Mouse (Mus musculus): ENCODE measurements at regions not wholly inside any gene's neighbourhood (a gene's known extent, or its start where the extent isn't known, plus 50 kb on each side); places are given as distances from the start of the nearest gene placed in this dataset.

DNA sequence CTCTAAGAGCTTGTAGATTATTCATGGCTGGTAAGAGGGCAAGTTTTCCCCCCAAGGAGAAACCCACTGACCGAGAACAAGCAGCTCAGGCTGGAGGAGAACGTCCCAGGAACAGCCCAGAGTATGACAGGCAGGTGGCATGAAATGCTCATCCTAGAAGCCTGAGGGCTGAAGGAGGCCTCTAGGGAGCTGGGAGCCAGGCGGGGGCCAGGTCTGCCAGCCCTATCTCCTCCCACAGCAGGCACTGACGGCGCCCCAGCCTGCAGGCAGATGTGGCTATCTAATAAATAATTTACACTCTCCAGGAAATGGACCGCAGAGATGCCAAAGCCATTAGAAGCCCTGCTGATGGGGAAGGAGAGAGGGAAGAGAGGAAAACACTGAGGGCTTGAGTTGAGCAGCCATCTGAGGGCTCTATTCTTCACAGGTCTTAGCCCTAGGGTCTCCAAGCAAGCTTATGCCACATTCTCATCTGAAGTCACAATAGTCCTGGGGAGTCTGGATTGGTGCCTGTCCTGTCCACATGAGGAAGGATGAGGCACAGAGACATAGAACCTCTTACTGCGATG lies 176.1 kb downstream of the Mycn start:
- no peak for DNase-seq (ENCODE audit: low spot score)

DNA sequence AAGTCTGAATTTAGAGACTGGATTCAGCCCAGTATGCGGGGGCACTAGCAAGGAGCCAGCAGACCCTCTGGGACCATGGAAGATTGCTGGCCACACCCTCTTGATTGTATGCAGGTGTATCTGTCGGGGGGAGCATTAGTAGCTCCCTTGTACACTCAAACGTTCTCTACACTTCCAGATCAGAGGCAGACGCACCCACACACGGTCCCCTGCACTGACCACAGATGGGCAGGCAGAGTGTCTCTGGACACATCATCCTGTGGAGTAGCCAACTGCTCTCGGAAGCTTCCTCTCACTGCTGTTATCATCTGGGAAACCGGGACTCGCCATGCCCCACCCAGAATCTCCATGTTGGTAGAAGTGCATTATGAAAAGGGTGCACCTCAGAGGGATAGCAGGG lies 176.7 kb downstream of the Mycn start:
- no peak for DNase-seq (ENCODE audit: low spot score)

DNA sequence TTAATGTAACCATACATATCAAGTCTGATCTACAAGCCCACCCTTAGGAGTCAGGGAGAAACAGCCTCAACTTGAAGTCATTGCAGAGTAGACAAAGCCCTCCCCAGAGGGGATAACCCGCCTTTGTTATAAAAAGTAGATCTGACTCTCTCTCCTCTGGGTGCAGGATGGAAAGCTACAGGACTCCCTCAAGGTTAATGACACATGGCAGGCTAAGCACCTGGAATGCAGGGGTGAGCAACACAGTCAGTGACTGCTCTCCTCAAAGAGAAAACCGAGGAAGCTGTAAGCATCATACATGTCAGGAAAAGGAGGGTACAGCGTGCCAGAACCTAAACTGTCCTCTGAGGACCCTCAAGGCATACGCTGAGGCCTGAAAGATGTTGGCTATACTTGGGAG lies 177.1 kb downstream of the Mycn start:
- no peak for DNase-seq (ENCODE audit: low spot score)

DNA sequence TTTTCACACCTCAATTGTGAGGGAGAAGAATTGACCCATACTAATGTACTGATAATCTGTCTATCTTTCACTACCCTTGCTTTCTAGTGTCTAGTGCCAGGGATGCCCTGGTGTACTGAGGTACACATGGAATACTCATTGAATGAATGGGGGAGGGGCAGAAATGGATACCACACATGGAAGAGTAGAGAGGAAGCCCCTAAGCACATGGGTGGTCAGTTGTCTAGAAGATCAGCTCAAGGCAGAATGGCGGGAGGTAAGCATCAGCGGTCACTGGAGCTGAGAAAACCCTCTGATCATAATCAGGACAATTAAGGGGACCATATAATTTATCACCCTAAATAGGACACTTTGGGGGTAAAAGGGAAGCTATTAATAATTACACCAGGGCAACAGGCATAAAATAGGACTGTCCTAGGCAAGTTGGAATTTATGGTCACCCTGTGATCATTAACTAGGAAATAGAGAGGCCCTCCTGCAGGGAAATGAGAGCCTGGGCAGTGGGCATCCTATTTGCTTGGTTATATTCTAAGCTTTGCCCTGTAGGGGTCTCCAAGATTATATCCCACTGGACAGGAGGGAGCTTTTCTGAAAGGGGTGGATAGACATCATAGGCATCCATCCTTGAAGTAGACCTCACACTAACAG lies 185.3 kb downstream of the Mycn start:
- no peak for DNase-seq (ENCODE audit: low spot score)

DNA sequence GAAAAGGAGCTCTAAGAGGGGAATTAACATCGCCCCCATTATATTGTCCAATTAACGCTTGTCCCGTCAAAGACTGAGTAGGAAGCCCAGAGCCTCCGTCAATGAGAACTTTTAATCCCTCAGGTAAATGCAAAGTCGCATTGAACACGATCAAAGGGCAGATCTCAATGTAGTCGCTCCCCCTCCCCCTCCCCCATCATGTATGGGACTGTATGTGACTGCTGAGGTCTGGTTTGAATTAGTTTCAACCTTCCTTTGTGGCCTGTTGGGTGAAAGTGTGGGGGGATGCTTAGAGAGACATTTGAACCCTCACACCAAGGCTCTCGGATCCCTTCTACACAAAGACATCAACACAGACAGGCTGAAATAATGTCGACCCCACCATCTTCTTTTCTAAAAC lies 187.9 kb downstream of the Mycn start:
- no peak for DNase-seq (ENCODE audit: low spot score)

DNA sequence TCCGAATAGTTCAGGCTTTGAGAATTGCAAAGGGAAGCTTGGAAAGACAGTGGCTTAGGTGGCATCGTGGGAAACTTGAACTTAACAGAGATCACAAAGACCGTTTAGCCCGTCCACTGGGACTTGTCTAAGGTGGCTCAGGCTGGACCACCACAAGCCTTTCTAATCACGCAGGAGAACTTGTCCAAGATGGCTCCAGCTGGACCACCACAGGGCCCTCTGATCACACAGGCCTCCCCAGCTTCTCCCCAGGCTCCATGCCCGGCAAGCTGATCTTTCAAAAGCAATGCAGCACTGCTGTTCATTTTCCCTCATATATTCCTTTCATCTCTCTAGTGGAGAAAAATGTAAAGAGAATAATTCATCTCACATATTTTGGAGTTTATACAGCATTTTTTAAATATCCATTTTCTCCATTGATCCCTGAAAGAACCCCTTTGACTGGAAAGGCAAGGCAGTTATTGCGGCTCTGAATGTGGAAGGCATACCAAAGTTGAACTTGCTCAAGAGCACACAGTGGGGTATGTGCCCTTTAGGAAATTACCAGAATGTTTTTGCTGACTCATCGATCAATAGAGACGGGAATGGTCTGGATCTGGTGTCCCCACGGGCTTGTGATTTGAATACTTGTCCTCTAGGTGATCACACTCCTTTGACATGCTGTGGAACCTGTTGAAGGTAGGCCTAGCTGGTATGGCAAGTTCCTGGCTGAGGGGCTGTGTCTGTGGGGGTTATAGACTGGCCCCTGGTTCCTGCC lies 189.9 kb downstream of the Mycn start:
- no peak for DNase-seq (ENCODE audit: low spot score)

DNA sequence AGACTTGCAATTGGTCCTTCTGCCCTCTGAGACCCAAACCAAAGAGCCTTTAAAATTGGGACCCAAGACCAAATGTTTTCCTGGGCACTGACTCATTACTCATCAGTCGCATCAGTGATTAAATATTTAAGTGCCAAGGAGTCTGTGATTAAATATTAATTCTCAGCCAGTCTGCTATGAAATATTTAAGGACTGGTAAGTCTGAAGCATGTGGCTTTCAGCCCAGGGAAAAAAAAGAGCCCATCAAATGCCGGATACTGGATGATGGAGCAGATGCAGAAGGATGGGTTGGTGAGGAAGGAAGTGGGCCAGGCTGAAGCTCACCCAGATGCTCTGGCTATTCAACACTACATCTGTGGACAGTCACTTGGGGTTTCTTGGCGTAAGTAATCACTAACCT lies 192.0 kb downstream of the Mycn start:
- DNase-seq (ENCODE audit: low spot score): no peak

DNA sequence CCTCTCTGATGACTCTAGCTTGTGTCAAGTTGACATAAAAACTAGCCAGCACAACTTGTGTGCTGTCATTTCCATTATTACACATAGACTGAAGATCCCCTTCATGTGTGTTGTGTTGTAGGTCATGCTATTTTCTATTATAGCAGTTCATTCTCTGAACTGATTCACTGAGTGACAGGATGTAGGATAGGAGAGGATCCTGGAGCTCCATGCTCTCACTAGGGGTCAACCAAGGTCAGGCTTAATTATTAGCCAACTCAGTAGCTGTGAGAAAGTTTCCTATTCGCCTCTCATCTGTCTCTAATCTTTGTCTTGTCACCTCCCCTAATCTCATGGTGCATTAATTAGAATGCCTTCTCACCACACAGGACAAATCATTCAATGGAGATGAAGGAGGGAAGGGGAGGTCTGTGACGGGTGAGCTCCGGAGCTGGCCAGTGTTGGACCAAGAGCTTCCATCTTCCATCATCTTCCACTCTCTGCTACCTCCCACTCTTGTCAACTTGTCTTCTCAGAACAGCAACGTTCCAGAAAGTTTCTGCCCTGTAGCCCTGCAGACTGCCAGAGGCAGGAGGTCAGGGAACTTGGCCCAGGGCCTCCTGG lies 194.8 kb downstream of the Mycn start:
- no peak for DNase-seq (ENCODE audit: low spot score)

DNA sequence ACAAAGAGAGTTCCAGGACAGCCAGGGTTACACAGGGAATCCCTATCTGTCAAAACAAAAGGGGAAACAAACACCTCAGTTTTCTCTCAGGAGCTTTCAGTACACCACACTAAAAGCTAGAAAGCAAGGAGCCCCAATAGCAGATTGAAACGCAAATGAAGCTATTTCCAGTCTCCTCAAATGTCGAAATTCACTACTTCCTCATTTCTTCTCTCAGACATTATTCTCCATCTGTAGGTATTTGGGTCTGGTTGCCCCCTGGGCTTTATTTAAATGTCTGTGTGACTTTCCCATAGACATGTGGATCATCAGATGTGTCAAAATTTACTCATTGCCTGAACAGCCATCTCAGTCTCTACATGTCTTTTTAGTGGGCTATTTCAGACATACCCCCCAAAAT lies 197.2 kb downstream of the Mycn start:
- DNase-seq (ENCODE audit: low spot score): no peak

DNA sequence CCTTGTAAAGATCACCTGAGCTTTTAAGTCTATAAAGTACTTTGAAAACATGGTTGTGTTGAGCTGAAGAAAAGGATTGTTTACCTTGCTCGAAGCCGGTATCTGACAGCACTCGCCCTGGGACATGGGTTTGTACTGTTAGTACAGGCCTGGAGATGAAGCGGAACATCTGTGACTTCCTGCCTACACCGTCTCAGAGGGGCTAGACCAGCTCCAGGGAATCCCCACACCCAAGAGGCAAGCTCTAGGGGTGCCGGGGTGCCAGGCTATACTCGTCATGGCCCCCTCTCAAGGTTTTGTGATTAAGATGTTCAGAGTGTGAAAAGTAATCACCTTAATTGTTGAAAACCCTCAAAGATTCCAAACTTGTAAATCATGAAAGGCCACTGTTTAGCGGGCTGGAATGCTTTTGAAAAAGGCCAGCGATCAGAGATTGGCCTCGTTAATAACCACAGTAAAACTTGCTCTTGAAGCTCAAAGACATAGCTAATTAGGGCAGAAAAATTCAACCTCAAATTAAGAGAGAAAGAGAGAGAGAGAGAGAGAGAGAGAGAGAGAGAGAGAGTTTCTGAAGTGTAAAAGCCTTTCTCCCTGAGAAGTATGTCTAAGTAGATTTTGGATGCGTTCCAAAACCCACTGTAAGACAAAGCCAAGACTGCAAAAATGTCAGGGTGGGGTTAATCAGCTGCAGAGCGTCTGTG lies 202.9 kb downstream of the Mycn start:
- DNase-seq (ENCODE audit: low spot score): no peak

DNA sequence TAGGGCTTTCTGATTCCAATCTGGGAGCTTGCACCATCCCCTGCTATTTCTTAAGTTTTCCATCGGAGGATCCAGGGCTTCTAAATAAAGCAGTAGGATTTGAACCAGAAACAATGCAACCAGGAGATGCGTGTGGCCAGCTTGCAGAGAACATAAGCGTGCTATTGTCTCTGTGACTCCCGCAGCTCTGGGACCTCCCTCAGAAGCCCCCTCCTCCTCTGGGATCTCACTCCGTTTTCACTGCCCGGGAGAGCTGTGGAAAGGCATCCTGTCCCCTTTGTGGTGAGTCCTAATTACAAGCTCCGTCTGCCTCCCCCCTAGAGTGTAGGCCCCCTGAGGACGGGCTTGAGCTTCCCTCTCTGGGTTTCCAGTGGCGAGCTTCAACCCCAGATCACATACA lies 215.9 kb downstream of the Mycn start:
- no peak for DNase-seq (ENCODE audit: low spot score)

DNA sequence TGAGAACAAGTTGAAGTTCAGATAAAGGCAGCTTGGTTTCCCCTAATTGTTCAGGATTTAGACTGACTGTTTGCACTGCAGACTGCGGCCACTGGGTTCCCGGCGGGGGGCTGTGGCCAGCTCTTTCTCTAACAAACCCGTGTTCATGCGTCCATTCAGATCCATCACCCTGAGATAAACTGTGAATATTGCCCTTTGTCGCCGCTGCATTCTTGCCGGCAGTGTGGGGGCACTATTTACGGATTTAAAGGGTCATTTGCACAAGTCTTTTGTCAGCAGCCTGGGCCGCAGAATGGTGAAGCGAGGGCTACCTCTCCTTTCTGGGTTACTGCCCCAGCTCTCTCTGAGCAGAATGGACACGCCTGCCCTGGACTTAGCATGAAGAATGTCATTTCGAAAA lies 216.6 kb downstream of the Mycn start:
- DNase-seq (ENCODE audit: low spot score): no peak

DNA sequence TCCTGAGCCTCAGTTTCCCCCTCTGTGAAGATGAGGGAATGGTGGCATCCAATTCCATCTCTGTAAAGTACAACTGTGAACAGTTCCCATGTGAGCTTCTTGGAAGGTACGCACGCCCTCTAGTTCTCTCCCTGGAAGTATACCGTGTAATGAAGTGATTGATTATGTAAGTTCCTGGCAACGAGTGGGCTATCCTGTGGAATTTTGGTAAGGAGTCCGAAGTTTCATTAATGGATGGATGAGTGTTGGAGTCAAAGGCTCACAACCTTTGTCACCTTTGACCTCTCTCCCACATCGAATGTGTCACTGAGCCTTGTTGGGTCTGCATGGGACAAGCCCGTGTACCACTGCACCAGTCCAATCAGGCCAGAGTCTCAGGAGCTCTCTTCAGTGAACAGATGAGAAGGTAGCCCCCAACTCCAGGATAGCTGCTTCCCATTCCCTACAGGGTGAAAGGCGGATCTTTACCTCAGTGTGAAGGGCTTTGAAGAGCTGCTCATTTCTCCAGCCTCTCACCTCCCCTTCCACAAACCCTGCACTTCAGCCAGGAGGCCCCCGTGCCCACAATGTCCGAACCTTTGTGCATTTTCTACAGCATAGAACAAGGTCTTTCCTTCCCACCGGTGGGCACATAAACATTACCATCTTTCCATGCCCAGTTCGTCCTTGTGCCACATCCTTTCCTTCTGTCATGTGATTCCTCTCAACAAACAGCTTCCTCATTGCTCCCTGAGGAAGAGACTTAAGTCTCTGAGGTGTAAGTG lies 217.8 kb downstream of the Mycn start:
- DNase-seq (ENCODE audit: low spot score): no peak

DNA sequence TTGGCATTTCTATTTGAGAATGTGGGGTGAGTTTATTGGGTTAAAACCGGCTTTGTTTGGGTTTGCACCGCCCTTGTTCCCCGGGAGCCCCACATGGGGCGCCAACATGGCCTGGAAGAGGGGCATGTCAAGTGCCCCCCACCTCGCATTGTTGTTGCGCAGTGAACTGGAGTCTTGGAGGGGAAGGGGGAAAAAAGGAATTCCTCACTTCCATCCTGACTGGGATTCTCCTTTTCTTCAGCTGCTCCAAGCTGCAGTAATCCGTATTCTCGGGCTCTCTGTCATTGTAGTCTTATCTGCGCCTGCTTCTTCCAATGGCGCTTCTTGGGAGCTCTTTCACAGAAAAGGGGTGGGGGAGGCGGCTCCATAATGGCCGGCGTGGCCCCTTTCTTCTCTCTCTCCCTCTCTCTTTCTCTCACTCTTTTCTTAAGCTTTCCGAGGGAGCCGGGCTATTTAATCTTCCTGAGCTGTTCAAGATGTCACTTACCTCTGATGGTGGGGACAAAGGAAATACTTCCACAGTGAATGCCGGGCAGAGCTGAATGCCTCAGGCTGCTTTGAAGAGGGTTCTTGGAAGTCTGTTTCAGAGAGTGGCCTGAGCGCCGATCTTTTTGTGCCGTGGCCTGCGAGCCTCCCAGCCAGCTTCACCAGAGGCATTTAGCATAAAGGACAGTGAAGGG lies 218.6 kb downstream of the Mycn start:
- DNase-seq (ENCODE audit: low spot score): no peak

DNA sequence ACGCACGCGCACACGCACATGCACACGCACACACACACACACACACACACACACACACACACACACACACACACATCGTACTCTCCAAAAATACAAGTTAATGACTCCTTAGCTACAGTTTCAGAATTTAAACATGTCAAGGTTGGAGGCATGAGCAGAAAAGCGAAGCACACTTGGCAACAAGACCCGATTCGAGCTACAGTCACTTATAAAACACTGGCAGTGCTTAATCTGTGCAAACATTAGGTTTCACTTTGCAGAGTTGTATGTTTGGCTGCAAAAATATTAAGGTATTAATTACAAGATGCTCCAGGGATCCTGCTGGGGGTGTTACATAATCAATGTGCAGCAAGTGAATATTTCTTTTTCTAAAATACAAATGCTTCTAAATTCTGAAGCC lies 225.0 kb downstream of the Mycn start:
- DNase-seq (ENCODE audit: low spot score): no peak

DNA sequence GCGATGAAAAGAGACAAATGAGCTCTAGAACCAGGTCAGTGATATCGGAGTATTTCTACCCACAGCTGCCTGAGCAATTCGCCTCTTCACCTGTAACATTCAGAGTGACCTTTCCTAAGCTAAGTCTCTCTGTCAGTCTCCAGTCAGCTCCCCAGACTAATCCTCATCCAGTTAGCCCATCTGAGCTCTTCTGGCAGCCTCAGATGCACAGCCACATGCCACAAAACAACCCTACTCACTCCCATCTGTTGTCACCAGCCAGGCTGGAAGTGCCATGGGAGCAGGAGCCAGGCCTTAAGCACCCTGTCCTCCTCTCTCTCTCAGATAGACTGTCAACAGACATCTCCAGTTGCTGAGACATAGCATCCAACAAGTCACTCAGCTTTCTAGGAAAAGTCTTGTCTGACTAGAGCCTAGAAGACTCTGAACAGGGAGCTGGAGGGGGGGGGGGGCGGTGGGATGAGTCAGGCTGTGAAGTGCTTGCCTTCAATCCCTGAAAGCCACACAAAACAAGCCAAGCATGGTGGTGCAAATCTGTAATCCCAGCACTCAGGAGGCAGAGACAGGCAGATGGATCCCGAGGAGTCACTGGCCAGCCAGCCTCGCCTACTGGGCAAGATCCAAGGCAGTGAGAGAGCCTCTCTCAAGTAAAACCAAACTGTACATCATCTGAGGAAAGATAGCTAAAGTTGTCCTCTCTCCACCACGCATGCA lies 225.6 kb downstream of the Mycn start:
- no peak for DNase-seq (ENCODE audit: low spot score)

DNA sequence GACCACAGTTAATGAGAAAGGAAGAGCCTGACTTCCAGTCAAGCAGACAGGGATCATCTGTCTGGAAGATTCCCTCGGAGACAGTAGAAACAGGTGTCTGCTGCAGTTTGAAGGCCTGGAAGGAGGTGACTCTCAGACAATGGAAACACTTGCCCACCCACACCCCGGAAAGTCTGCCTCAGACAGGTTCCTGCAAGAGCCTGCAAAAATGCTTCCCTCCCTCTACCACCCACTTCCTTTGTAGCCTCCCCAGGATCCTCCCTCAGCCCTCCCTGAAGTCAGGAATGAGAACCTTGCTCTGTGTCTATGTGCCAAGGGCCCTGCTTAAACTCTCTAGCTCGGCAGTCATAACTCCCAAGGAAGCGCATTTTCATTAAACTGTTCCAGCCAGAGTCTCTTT lies 226.2 kb downstream of the Mycn start:
- DNase-seq (ENCODE audit: low spot score): no peak

DNA sequence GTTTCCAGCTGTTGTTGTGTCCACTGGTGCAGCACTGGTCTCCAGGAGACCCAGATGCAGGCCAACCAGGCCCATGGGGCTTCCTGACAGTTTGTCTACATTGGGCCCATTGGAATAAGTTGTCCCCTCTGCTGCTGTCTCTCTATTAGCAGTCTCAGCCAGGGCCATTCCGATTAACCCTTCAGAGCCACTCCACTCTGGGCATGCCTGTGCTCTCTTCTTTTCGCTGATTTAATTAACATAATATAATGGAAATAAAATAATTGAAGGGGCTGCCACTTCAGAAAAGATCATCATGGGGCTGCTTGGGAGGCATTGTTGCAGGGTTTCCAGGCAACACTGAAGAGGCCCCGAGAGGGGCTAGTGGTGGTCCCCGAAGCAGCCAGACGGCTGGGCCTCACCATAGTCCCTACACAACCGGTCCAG lies 231.5 kb downstream of the Mycn start:
- DNase-seq (ENCODE audit: low spot score): no peak

DNA sequence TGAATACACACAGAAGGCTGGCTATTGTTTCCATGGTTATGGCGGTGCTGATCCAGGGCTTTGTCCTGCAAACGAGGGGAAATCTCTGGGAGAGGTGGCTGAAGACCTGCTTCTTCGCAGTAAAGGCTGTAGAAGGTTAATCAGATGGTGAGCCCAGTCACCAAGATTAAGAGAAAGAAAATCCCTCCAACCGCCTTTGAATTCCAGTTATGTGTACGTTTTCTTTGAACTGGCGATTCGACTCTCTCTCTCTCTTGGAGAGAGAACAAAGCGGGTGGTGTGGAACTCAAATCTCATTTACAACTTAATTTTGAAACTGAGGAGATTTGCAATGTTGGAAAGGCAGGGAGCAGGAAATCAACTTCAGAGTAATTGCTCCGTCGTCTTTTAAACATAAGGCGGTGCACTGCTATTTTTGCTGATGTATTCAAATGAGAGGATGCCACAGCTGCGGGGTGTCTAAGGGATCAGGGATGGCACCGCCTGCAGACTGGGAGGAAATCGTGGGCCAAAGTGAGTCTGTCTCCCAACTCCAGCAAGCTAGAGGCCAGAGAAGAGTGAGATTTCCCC lies 232.7 kb downstream of the Mycn start:
- DNase-seq (ENCODE audit: low spot score): no peak

DNA sequence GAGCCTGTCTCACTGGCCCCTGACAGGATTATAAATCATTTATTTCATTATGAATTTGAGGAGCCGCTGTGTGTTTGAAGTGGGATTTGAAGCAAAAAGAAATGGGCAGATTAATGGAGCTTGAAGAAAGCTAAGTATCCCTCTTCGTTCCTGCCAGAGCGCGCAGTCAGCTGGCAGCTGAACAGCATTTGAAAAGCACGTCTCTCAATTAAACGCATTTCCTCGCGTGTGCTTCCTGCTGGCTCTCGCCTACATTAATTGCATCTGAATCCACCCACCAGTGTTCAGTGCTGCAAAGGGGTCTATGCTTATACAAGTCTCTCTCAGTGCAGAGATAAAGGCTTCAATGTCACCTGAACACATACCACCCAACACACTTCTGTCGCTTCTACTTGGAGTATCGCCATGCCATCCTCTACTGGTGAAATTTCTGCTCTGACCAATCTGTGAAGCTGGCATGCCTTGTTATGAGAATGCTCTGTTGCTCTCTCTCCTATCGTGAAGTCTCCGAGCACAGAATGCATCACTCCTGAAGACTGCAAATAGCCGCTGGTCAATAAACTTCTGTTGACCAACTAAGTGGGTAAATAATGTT lies 235.3 kb downstream of the Mycn start:
- no peak for DNase-seq (ENCODE audit: low spot score)
